Mouse (Mus musculus): ENCODE results near the gene Zfp617. TPM values are rescaled to one million over a fixed set of nuclear protein-coding genes. Genes with fewer than 3 reads are reported as not detected.
"Not testable (repeated sequence)": the region's sequence is repeated elsewhere in the genome, so short reads cannot be mapped to it uniquely, and the experiment has no call there.

Gene Zfp617
- polyA plus RNA-seq (2014; fragmentation: Nextera tagmentation; extraction: Ambion mirVana) = 40.8 and 44.9 TPM in 2 replicates

GRCm38 (mm10) chr8:71908309-71909261 is at the start of gene Zfp617, which contains the start of gene Zfp882:
Gene Zfp617 (plus strand): TSS chr8:71908635.
Gene Zfp882 (plus strand): TSS chr8:71908608.
- H3K4me1 ChIP-seq (ENCODE audit: control insufficient read depth, insufficient read depth, low read length) = 0 out of 2 replicates have a peak, but pooled peaks cover 3% of the 10 kb centered on the region
- no peaks in the 10 kb centered on the region for H3K36me3 ChIP-seq (ENCODE audit: control insufficient read depth, insufficient read depth, low read length)
- peak within 1 kb of the TSS; percentile 99 for H3K27ac ChIP-seq (ENCODE audit: low read depth, low read length)
- H3K9ac ChIP-seq (replicated peaks; ENCODE audit: low read depth, low read length) = peak within 1 kb of the TSS; percentile 92
- peak within 1 kb of the TSS; percentile 79 for H3K4me3 ChIP-seq (ENCODE audit: low read depth, low read length)
- H3K9me3 ChIP-seq (ENCODE audit: control insufficient read depth, low read length) = 0 out of 2 replicates have a peak, but pooled peaks cover 2% of the 10 kb centered on the region
- no peaks in the 10 kb centered on the region for H3K27me3 ChIP-seq (ENCODE audit: control insufficient read depth, insufficient read depth, low read length)
- H3K4me2 ChIP-seq (ENCODE audit: low read depth, low read length) = peak within 1 kb of the TSS; percentile 61
- WGBS = 5% methylated on average over 47 of the region's 47 CpGs
- peak; percentile 97 for ATAC-seq (ENCODE audit: low read depth)

DNA sequence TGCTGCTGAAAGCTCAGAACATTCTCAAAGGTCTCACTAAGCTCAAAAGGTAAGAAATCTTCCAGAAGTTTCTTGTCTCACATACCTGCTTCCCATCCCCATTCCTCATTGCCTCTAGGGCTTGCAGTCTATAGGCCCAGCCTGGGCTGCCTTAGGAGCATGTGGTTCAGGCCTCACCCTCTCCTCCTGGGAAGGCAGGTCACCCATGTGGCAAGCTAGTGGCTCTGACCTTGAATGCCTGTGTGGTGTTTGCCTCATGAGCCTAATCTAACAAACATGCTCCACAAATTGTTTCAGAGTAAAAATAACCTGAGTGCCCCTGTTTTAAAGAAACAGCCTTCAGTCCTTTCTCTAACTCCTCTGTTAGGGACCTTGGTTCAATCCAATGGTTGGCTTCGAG is 46.9 kb upstream of the Zfp617 start:
- not testable (repeated sequence) for H3K27ac ChIP-seq (ENCODE audit: low read depth, low read length); ATAC-seq (ENCODE audit: low read depth); H3K27me3 ChIP-seq (ENCODE audit: control insufficient read depth, insufficient read depth, low read length); H3K4me3 ChIP-seq (ENCODE audit: low read depth, low read length); H3K9me3 ChIP-seq (ENCODE audit: control insufficient read depth, low read length); H3K36me3 ChIP-seq (ENCODE audit: control insufficient read depth, insufficient read depth, low read length); H3K4me2 ChIP-seq (ENCODE audit: low read depth, low read length); H3K9ac ChIP-seq (replicated peaks; ENCODE audit: low read depth, low read length); H3K4me1 ChIP-seq (ENCODE audit: control insufficient read depth, insufficient read depth, low read length)
- WGBS = 60% methylated on average over 1 of the region's 1 CpGs

DNA sequence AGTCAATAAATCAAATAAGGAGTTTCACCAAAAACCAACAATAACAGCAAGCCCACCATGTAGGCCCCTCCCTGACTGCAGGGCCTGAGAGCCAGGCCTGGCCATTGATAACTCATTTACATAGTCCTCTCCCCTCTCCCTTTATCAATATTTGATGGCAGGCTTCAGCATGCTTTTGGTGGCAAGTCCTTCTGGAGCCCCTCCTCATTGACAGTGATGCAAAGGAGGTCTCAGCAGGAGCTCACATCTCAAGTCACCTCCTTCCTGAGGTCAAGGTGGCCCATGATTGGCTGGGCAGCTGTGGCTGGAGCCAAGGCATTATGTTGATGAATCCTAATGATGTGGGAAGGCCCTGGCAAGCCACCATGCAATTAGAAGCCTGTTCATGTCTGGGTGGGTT is 46.4 kb upstream of the Zfp617 start:
- not testable (repeated sequence) for ATAC-seq (ENCODE audit: low read depth); H3K4me3 ChIP-seq (ENCODE audit: low read depth, low read length); H3K27ac ChIP-seq (ENCODE audit: low read depth, low read length); H3K4me1 ChIP-seq (ENCODE audit: control insufficient read depth, insufficient read depth, low read length); H3K4me2 ChIP-seq (ENCODE audit: low read depth, low read length); H3K9me3 ChIP-seq (ENCODE audit: control insufficient read depth, low read length); H3K27me3 ChIP-seq (ENCODE audit: control insufficient read depth, insufficient read depth, low read length); H3K9ac ChIP-seq (replicated peaks; ENCODE audit: low read depth, low read length); H3K36me3 ChIP-seq (ENCODE audit: control insufficient read depth, insufficient read depth, low read length)

- peaks cover 3% of the 10 kb centered on the region; the same call in 1 of the 2 replicates for H3K9me3 ChIP-seq (ENCODE audit: control insufficient read depth, low read length)
- ATAC-seq (ENCODE audit: low read depth) = peak; percentile 95
Observed at GRCm38 (mm10) chr8:71881618-71882274, 26.7 kb upstream of the Zfp617 start, which contains the start of gene Zfp709. Gene Zfp709 (plus strand): TSS chr8:71882019.

DNA sequence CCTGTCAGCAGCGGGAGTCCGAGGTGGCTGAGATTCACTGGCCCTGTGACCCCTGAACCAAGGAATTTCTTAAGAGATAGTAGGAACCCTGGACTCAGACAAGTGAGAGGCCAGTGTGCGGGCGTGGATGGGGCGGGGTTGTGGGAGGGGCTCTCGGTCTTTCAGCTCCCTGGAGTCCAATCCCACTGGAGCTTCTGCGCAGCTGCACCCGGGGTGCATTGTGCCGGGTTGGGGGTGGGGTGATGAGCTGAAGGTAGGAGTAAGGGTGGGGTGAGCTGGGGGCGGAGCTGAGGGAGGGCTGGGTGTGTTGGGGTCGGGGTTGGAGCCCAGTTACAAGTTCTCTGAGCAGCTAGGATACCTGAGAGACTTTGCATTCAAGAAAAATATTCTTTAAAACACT is 7.8 kb upstream of the Zfp617 start:
- not testable (repeated sequence) for H3K27me3 ChIP-seq (ENCODE audit: control insufficient read depth, insufficient read depth, low read length); H3K4me1 ChIP-seq (ENCODE audit: control insufficient read depth, insufficient read depth, low read length); H3K27ac ChIP-seq (ENCODE audit: low read depth, low read length); H3K9me3 ChIP-seq (ENCODE audit: control insufficient read depth, low read length); H3K4me3 ChIP-seq (ENCODE audit: low read depth, low read length); H3K4me2 ChIP-seq (ENCODE audit: low read depth, low read length); H3K36me3 ChIP-seq (ENCODE audit: control insufficient read depth, insufficient read depth, low read length); ATAC-seq (ENCODE audit: low read depth); H3K9ac ChIP-seq (replicated peaks; ENCODE audit: low read depth, low read length)
- 46% methylated on average over 11 of the region's 11 CpGs for WGBS

More at GRCm38 (mm10) chr8:71881618-71882274, 26.7 kb upstream of the Zfp617 start, which contains the start of gene Zfp709:
- Histone ChIP-seq H3K27me3 (ENCODE audit: control insufficient read depth, insufficient read depth, low read length) (no peaks in the 10 kb centered on the region), H3K27ac (ENCODE audit: low read depth, low read length) (peak within 1 kb of the TSS; percentile 76), H3K36me3 (ENCODE audit: control insufficient read depth, insufficient read depth, low read length) (0 out of 2 replicates have a peak, but pooled peaks cover 2% of the 10 kb centered on the region), H3K4me3 (ENCODE audit: low read depth, low read length) (peak within 1 kb of the TSS; percentile 68), H3K4me1 (ENCODE audit: control insufficient read depth, insufficient read depth, low read length) (no peaks in the 10 kb centered on the region), H3K9ac (replicated peaks; ENCODE audit: low read depth, low read length) (peak within 1 kb of the TSS; percentile 86), H3K4me2 (ENCODE audit: low read depth, low read length) (peak within 1 kb of the TSS; percentile 80)
- WGBS = 4% methylated on average over 45 of the region's 45 CpGs

DNA sequence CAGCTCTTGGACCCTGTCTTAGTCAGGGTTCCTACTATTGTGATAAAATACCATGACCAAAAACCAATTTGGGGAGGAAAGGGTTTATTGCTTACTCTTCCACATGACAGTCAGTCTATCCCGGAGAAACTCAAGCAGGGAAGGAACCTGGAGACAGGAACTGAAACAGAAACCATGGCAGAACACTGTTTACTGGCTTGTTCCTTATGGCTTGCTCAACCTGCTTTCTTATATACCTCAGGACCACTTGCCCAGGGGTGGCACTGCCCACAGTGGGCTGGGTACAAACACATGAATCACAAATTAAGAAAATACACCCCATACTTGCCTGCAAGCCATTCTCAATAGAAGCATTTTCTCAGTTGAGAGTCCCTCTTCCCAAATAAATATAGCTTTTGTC is 5.4 kb upstream of the Zfp617 start:
- not testable (repeated sequence) for H3K4me1 ChIP-seq (ENCODE audit: control insufficient read depth, insufficient read depth, low read length); H3K9me3 ChIP-seq (ENCODE audit: control insufficient read depth, low read length); H3K27me3 ChIP-seq (ENCODE audit: control insufficient read depth, insufficient read depth, low read length); H3K4me2 ChIP-seq (ENCODE audit: low read depth, low read length); ATAC-seq (ENCODE audit: low read depth); H3K9ac ChIP-seq (replicated peaks; ENCODE audit: low read depth, low read length); H3K4me3 ChIP-seq (ENCODE audit: low read depth, low read length); H3K36me3 ChIP-seq (ENCODE audit: control insufficient read depth, insufficient read depth, low read length); H3K27ac ChIP-seq (ENCODE audit: low read depth, low read length)
- WGBS = 65% methylated on average over 1 of the region's 1 CpGs

- 97% methylated on average over 1 of the region's 1 CpGs for WGBS
Observed at GRCm38 (mm10) chr8:71906809-71907208, 1.6 kb upstream of the Zfp617 start.

DNA sequence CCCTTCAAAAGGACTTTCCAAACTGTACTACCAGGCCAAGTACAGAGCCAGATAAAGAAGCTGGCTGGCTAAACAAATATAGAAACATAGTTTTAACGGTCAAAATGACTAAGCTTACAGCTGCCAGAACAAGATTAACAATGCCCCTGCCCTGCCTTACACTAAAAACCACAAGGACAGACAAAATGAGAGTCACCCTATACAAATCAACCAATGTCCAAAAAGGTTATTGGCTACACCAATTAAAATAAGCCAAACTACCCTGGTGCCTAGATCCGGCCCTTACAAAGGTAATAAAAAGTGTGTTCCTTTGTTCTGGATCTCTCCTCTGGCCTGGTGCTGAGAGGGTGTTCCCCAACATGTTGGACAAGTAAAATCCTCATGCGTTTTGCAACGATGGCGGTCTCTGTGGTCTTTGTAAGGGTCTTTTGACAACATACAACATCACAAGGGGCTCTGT is 607 bp upstream of the Zfp617 start:
- Histone ChIP-seq H3K27ac (ENCODE audit: low read depth, low read length) (peak overlapping the region; percentile 99), H3K4me1 (ENCODE audit: control insufficient read depth, insufficient read depth, low read length) (0 out of 2 replicates have a peak, but pooled peaks cover 3% of the 10 kb centered on the region), H3K4me2 (ENCODE audit: low read depth, low read length) (peak overlapping the region; percentile 61), H3K9ac (replicated peaks; ENCODE audit: low read depth, low read length) (no peak overlapping the region), H3K27me3 (ENCODE audit: control insufficient read depth, insufficient read depth, low read length) (no peaks in the 10 kb centered on the region), H3K36me3 (ENCODE audit: control insufficient read depth, insufficient read depth, low read length) (no peaks in the 10 kb centered on the region), H3K9me3 (ENCODE audit: control insufficient read depth, low read length) (0 out of 2 replicates have a peak, but pooled peaks cover 2% of the 10 kb centered on the region), H3K4me3 (ENCODE audit: low read depth, low read length) (peak overlapping the region; percentile 79)
- ATAC-seq (ENCODE audit: low read depth) = no peak
- WGBS = 95% methylated on average over 5 of the region's 5 CpGs

More at GRCm38 (mm10) chr8:71906809-71907208, 1.6 kb upstream of the Zfp617 start:
- H3K4me2 ChIP-seq (ENCODE audit: low read depth, low read length) = no peak overlapping the region
- H3K4me3 ChIP-seq (ENCODE audit: low read depth, low read length) = no peak overlapping the region
- ATAC-seq (ENCODE audit: low read depth) = no peak
- H3K27me3 ChIP-seq (ENCODE audit: control insufficient read depth, insufficient read depth, low read length) = no peaks in the 10 kb centered on the region
- H3K27ac ChIP-seq (ENCODE audit: low read depth, low read length) = no peak overlapping the region
- no peaks in the 10 kb centered on the region for H3K36me3 ChIP-seq (ENCODE audit: control insufficient read depth, insufficient read depth, low read length)
- 0 out of 2 replicates have a peak, but pooled peaks cover 2% of the 10 kb centered on the region for H3K9me3 ChIP-seq (ENCODE audit: control insufficient read depth, low read length)
- H3K9ac ChIP-seq (replicated peaks; ENCODE audit: low read depth, low read length) = no peak overlapping the region
- 0 out of 2 replicates have a peak, but pooled peaks cover 3% of the 10 kb centered on the region for H3K4me1 ChIP-seq (ENCODE audit: control insufficient read depth, insufficient read depth, low read length)

All from neural tube, embryonic 14.5 days (tissue).